Mouse (Mus musculus) intestine, embryonic 15.5 days (tissue): ENCODE results near the gene Mcts1. TPM values are rescaled to one million over a fixed set of nuclear protein-coding genes. Genes with fewer than 3 reads are reported as not detected.

ENCODE experiments used
- ATAC-seq: fragments of 200-750 bp; cut with Nextera tagmentation; 2 replicates; pipeline ENCODE4 v1.8.0; 2017; ENCODE audit warnings: moderate TSS enrichment, moderate library complexity
- H3K27ac ChIP-seq: fragments of 300-500 bp; sonication (generic); 2 replicates; pipeline ENCODE4 v1.5.1; 2015; ENCODE audit warnings: mild to moderate bottlenecking, inconsistent platforms
- H3K27me3 ChIP-seq: fragments of 300-500 bp; sonication (generic); replicated peaks from 2 replicates; pipeline ENCODE4 v1.6.1; 2015; ENCODE audit warnings: inconsistent platforms
- H3K36me3 ChIP-seq: fragments of 300-500 bp; sonication (generic); 2 replicates; pipeline ENCODE4 v1.6.1; 2015; ENCODE audit warnings: inconsistent platforms
- H3K4me1 ChIP-seq: fragments of 300-500 bp; sonication (generic); replicated peaks from 2 replicates; pipeline ENCODE4 v1.6.1; 2015; ENCODE audit warnings: inconsistent platforms
- H3K4me2 ChIP-seq: fragments of 300-500 bp; sonication (generic); replicated peaks from 2 replicates; pipeline ENCODE4 v1.6.1; 2015; ENCODE audit warnings: mild to moderate bottlenecking, inconsistent platforms
- H3K4me3 ChIP-seq: fragments of 300-500 bp; sonication (generic); replicated peaks from 2 replicates; pipeline ENCODE4 v1.5.1; 2015; ENCODE audit warnings: inconsistent platforms
- H3K9ac ChIP-seq: fragments of 300-500 bp; sonication (generic); 2 replicates; pipeline ENCODE4 v1.6.1; 2015; ENCODE audit warnings: inconsistent platforms
- H3K9me3 ChIP-seq: fragments of 300-500 bp; sonication (generic); 2 replicates; pipeline ENCODE4 v1.6.1; 2016; ENCODE audit warnings: inconsistent platforms
- WGBS: fragments of 180-500 bp; shearing (Covaris S2); methylation state at CpG from one replicate; pipeline ENCODE4 v1.1.7; 2015; 5-methylcytosine and 5-hydroxymethylcytosine counted together
- polyA plus RNA-seq: library from polyadenylated mRNA; unstranded; fragments of >200 nt; fragmentation: Nextera tagmentation; extraction: Ambion mirVana; gene quantifications from 2 replicates; pipeline ENCODE4 v1.2.1, GENCODE M21; 2015

Gene Mcts1
- polyA plus RNA-seq, 1 experiment from 2014 or later: 104 TPM

DNA sequence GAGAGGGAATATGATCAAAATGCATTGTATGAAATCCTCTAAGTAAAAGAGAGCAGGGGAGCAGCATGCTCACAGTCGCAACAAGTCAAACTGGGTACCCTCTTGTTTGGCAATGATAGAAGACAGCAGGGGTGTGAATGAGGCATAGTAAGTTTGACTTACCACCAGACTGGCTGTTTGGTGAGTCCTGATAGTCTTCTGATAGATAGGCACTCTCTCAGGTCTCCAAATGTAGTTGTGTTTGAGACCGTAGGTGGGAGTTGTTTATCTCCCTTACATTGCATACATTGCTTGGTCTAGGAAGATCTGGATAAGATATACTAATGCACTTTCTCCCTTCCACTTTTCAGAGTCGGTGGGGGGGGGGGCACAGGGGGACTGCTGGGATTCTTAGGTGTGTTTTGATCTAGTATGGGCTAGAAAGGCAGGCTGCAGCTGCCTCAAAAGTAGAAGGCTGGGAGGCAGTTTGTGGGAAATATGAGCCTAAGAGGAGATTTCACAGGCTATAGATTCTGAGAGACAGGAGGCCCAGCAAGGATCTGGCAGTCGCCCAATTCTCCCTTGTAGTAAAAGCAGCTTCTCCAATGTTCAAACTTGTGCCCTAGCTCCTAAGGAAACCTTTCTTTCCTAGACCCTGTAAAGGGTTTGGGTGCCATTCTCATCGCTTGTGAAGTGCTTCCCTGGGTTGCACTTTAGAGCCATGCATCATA is 7.0 kb upstream of the Mcts1 start:
- Histone ChIP-seq H3K27ac (no peak overlapping the region), H3K9me3 (no peaks in the 10 kb centered on the region), H3K4me3 (no peak overlapping the region), H3K4me1 (no peaks in the 10 kb centered on the region), H3K36me3 (no peaks in the 10 kb centered on the region), H3K4me2 (no peak overlapping the region), H3K27me3 (no peaks in the 10 kb centered on the region), H3K9ac (no peak overlapping the region)
- 48% methylated on average over 5 of the region's 5 CpGs for WGBS
- ATAC-seq: no peak

DNA sequence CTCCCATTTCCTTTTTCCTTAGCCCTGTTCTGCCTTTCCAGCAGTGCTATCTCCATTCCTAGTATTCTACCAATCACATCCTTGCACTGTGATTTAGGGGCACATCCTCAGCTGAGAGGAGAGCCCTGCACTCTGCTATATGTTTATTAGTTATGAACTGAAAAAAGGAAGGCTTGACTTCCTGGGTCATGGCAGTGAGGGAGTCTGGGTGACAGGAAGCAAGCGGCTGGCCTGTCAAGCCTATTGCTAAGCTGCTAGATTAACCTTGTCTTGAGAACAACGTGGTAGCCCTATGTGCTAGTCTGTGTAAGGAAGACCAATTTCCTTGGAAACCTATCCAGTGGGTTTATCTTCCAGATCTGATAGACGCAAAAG is 604 bp downstream of the Mcts1 start:
- no peaks in the 10 kb centered on the region for H3K4me1 ChIP-seq
- H3K36me3 ChIP-seq: no peaks in the 10 kb centered on the region
- H3K4me2 ChIP-seq: peak overlapping the region; percentile 51
- H3K9ac ChIP-seq: peak overlapping the region; percentile 40
- H3K4me3 ChIP-seq: peak overlapping the region; percentile 47
- no peaks in the 10 kb centered on the region for H3K9me3 ChIP-seq
- H3K27me3 ChIP-seq: no peaks in the 10 kb centered on the region
- peak; percentile 77 for ATAC-seq
- WGBS: 17% methylated on average over 3 of the region's 3 CpGs
- H3K27ac ChIP-seq: peak overlapping the region; percentile 78

DNA sequence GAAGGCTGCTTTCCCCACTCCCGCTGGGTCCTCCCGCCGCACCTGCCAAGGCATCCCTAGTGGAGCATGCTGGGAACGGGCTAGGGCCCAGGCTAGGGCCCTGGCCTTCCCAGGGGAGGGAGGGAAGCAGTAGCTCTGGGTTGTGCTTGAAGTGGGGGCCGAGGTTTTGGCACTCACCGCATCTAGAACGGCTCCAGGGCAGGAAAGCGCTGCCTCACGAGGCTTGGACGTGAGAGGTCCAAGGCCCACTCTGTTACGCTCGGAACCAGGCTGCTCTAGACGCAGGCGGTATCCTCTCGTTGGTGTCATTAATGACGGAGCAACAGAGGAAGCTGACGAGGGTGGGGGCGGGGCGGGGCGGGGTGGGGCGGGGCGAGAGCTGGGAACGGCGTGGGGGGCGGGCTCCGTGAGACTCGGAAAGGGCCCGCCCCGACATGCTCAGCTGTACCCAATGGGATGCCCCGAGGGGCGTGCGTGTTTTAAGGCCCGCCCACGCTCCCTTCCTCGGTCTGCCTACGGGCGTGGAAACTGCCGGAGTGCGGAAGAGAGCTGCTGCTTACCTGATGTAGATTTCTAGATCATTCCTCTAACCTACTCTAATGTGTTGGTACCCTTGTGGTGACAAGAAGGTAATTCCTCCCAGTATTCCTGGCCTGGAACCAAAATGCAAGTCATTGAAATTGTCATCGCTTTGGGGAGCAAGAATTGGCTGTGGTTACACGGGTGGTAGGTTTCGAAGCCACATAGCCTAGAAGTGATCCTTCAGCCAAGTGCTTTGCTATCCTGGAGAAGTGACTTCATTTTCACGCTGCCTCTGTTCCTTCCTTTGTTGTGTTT is 34.6 kb downstream of the Mcts1 start, which contains the start of gene C1galt1c1:
C1galt1c1 (minus strand) TSS at position 287 of the 837 bp plus-strand sequence.
- no peaks in the 10 kb centered on the region for H3K9me3 ChIP-seq
- peak within 1 kb of the TSS; percentile 53 for H3K4me2 ChIP-seq
- 22% methylated on average over 38 of the region's 43 CpGs for WGBS
- H3K9ac ChIP-seq: peak within 1 kb of the TSS; percentile 58
- H3K4me3 ChIP-seq: peak within 1 kb of the TSS; percentile 59
- no peaks in the 10 kb centered on the region for H3K36me3 ChIP-seq
- peak within 1 kb of the TSS; percentile 90 for H3K27ac ChIP-seq
- H3K27me3 ChIP-seq: no peaks in the 10 kb centered on the region
- H3K4me1 ChIP-seq: no peaks in the 10 kb centered on the region
- peak; percentile 99 for ATAC-seq

GRCm38 (mm10) chrX:38635638-38635931 is 35.2 kb downstream of the Mcts1 start:
- H3K4me3 ChIP-seq: peak overlapping the region; percentile 33
- peak overlapping the region; percentile 53 for H3K4me2 ChIP-seq
- no peaks in the 10 kb centered on the region for H3K27me3 ChIP-seq
- no peaks in the 10 kb centered on the region for H3K36me3 ChIP-seq
- no peak overlapping the region for H3K9ac ChIP-seq
- peak; percentile 48 for ATAC-seq
- H3K27ac ChIP-seq: peak overlapping the region; percentile 48; the same call in 1 of the 2 replicates
- H3K4me1 ChIP-seq: no peaks in the 10 kb centered on the region
- H3K9me3 ChIP-seq: no peaks in the 10 kb centered on the region

- H3K4me1 ChIP-seq: no peaks in the 10 kb centered on the region
- ATAC-seq: peak; percentile 91
- 19% methylated on average over 4 of the region's 4 CpGs for WGBS
- H3K4me3 ChIP-seq: no peak overlapping the region
- no peaks in the 10 kb centered on the region for H3K27me3 ChIP-seq
- no peak overlapping the region for H3K4me2 ChIP-seq
- H3K27ac ChIP-seq: peak overlapping the region; percentile 44; the same call in 1 of the 2 replicates
- no peaks in the 10 kb centered on the region for H3K36me3 ChIP-seq
- no peak overlapping the region for H3K9ac ChIP-seq
- no peaks in the 10 kb centered on the region for H3K9me3 ChIP-seq
Measured at GRCm38 (mm10) chrX:38641435-38641834, 41.1 kb downstream of the Mcts1 start.

DNA sequence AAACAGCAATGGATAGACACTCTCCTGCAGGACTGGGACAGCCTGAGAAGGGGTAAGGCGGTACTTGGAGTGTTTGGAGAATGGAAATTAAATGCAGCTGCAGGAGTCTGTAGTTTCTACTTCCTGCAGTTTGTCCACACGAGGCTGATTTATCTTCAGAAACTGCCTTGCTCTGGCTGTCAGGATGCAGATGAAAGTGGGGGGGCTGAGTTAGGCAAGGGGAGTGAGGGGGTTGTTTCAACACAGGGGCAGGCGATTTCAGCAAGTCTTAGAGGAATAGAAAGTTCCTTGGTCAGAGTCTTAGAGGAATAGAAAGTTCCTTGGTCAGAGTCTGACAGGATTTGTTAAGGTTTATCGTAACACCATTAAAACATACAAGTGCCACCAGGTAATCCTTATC is 41.8 kb downstream of the Mcts1 start:
- H3K4me2 ChIP-seq: no peak overlapping the region
- H3K9me3 ChIP-seq: no peaks in the 10 kb centered on the region
- H3K9ac ChIP-seq: no peak overlapping the region
- H3K4me1 ChIP-seq: no peaks in the 10 kb centered on the region
- no peaks in the 10 kb centered on the region for H3K27me3 ChIP-seq
- H3K36me3 ChIP-seq: no peaks in the 10 kb centered on the region
- H3K4me3 ChIP-seq: no peak overlapping the region
- 41% methylated on average over 4 of the region's 4 CpGs for WGBS
- peak; percentile 11; the same call in 1 of the 2 replicates for ATAC-seq
- peak overlapping the region; percentile 44; the same call in 1 of the 2 replicates for H3K27ac ChIP-seq

DNA sequence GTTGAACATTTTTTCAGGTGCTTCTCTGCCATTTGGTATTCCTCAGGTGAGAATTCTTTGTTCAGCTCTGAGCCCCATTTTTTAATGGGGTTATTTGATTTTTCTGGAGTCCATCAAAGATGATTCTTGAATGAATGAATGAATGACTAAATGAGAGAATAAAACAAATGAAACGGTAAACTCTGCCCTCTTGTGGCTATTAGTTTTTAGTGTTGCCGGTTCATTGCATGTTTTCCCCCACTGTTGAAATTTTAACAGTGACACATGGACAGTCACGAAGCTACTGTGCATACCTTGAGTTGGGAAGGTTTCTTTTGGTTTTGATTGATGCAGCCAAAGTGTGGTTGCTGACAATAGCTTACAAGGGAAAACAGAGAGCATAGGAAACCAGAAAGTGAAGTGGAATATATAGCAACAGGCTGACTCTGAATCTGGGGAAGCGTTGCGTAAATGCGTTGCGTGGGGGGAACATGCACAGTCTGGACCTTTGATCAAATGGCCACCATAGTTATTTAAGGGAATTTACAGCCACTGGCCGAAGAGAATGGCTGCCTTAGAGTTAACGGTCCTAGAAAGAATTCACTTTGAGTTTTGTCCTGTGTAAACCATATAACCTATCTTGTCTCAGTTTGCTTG is 50.1 kb downstream of the Mcts1 start:
- Histone ChIP-seq H3K9ac (no peak overlapping the region), H3K9me3 (no peaks in the 10 kb centered on the region), H3K4me2 (no peak overlapping the region), H3K4me1 (no peaks in the 10 kb centered on the region), H3K4me3 (no peak overlapping the region), H3K27me3 (no peaks in the 10 kb centered on the region), H3K27ac (no peak overlapping the region), H3K36me3 (no peaks in the 10 kb centered on the region)
- whole genome bisulfite sequencing: 58% methylated on average over 9 of the region's 9 CpGs
- no peak for ATAC-seq

DNA sequence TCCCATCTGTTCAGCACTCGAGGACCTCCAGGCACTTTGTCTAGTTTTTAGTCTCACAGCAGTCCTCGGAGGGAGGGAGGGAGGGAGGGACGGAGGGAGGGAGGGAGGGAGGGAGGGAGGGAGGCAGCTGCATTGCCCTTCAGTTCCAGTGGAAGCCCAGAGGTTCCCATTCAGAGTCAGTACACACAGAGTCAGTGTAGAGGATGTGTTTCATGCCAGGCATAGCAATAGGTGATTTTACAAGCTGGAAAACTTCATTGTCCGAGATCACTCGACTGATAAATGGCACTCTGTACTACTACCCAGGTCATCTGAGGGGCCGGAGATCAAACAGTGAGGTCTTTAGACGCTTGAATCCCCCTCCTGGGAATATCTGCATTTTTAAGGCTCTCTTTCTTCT is 50.8 kb downstream of the Mcts1 start:
- Histone ChIP-seq H3K27ac (no peak overlapping the region), H3K9me3 (no peaks in the 10 kb centered on the region), H3K36me3 (no peaks in the 10 kb centered on the region), H3K4me3 (no peak overlapping the region), H3K4me2 (no peak overlapping the region), H3K27me3 (no peaks in the 10 kb centered on the region), H3K9ac (no peak overlapping the region), H3K4me1 (no peaks in the 10 kb centered on the region)
- ATAC-seq: no peak
- WGBS: 43% methylated on average over 6 of the region's 7 CpGs

- Histone ChIP-seq H3K27me3 (no peaks in the 10 kb centered on the region), H3K27ac (no peak overlapping the region), H3K4me3 (no peak overlapping the region), H3K4me2 (no peak overlapping the region), H3K9me3 (no peaks in the 10 kb centered on the region), H3K9ac (no peak overlapping the region), H3K36me3 (no peaks in the 10 kb centered on the region), H3K4me1 (no peaks in the 10 kb centered on the region)
- 68% methylated on average over 1 of the region's 1 CpGs for WGBS
- no peak for ATAC-seq
Measured at GRCm38 (mm10) chrX:38653181-38653580, 52.8 kb downstream of the Mcts1 start.

- Histone ChIP-seq H3K36me3 (no peaks in the 10 kb centered on the region), H3K4me3 (no peak overlapping the region), H3K4me2 (no peak overlapping the region), H3K9ac (no peak overlapping the region), H3K27ac (no peak overlapping the region), H3K9me3 (no peaks in the 10 kb centered on the region), H3K4me1 (no peaks in the 10 kb centered on the region), H3K27me3 (no peaks in the 10 kb centered on the region)
- WGBS: 86% methylated on average over 5 of the region's 5 CpGs
- ATAC-seq: no peak
Measured at GRCm38 (mm10) chrX:38654681-38655080, 54.3 kb downstream of the Mcts1 start.

DNA sequence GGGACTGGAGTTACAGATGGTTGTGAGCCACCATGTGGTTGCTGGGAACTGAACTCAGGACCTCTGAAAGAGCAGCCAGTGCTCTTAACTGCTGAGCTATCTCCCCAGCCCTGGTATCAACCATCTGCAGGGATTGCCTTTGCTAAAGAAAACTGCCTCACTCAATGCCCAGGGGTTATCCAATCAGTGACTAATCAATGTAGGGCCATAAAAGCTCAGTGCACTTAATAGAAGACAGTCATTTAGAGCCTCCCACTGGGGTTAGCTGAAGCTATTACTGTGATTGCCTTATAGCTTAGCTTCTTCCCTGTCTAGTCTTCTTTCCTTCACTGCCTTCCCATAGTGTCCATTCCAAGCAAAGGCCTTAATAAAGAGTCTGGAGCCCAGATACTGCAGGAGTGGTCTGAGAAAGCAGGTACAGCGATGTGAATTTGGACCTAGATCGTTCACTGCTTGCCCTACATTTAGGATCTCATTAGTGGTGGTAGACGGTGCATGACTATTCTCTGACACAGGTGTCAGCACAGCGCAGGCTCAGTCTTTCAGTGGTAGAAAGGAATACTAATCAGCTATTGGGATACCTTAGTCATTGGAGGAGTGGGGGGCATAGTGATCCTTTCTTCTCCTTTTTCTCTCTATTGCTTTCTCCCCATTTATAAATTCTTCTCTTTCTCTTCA is 56.0 kb downstream of the Mcts1 start:
- H3K9ac ChIP-seq: no peak overlapping the region
- no peak overlapping the region for H3K4me2 ChIP-seq
- H3K4me3 ChIP-seq: no peak overlapping the region
- no peaks in the 10 kb centered on the region for H3K4me1 ChIP-seq
- H3K9me3 ChIP-seq: no peaks in the 10 kb centered on the region
- 65% methylated on average over 4 of the region's 4 CpGs for WGBS
- H3K27me3 ChIP-seq: no peaks in the 10 kb centered on the region
- no peaks in the 10 kb centered on the region for H3K36me3 ChIP-seq
- H3K27ac ChIP-seq: no peak overlapping the region
- peak; percentile 62 for ATAC-seq
